Mouse (Mus musculus) MEL (cell line): ENCODE measurements around the gene Nsg1. TPM values are rescaled to one million over a fixed set of nuclear protein-coding genes. Genes with fewer than 3 reads are reported as not detected.
A peak's percentile ranks its signal among the peaks of the same experiment; 100 is the strongest.

Experiments used
- DNase-seq: peaks from one replicate; pipeline ENCODE4 v3.0.0; 2011; ENCODE audit warnings: low read depth, low spot score
- H3K27ac ChIP-seq: 2 replicates; pipeline ENCODE4 v1.5.1; 2012; ENCODE audit warnings: low read depth, mild to moderate bottlenecking, control low read depth, low read length, moderate library complexity; ENCODE audit not compliant: control insufficient read depth
- H3K27me3 ChIP-seq, 2 experiments: fragments of 150-350 bp in 1 of 2; sonication (generic) in 1 of 2; 2 replicates each; pipeline ENCODE4 v1.6.1; 2012; ENCODE audit warnings: low read length in 2 of 2, mild to moderate bottlenecking in 2 of 2, improper control_type of control experiment in 1 of 2, moderate library complexity in 1 of 2; ENCODE audit not compliant: insufficient read depth in 2 of 2, control insufficient read depth in 1 of 2
- H3K36me3 ChIP-seq, 2 experiments: 2 replicates each; pipeline ENCODE4 v1.6.1; 2012 to 2014; ENCODE audit warnings: low read length in 2 of 2, improper control_type of control experiment in 1 of 2, inconsistent platforms in 1 of 2, mild to moderate bottlenecking in 1 of 2; ENCODE audit not compliant: insufficient read depth in 2 of 2, control insufficient read depth in 1 of 2
- H3K4me1 ChIP-seq, 2 experiments: fragments of 150-350 bp in 1 of 2; sonication (generic) in 1 of 2; 2 replicates each; pipeline ENCODE4 v1.6.1; 2012; ENCODE audit warnings: low read length in 2 of 2, improper control_type of control experiment in 1 of 2, mild to moderate bottlenecking in 1 of 2; ENCODE audit not compliant: insufficient read depth in 2 of 2, control insufficient read depth in 1 of 2
- H3K4me3 ChIP-seq, 2 experiments: fragments of 150-350 bp in 1 of 2; sonication (generic) in 1 of 2; 2 replicates each; pipeline ENCODE4 v1.5.1; 2012; ENCODE audit warnings: low read depth in 2 of 2, low read length in 2 of 2, mild to moderate bottlenecking in 2 of 2, moderate library complexity in 2 of 2, control low read depth in 1 of 2, improper control_type of control experiment in 1 of 2; ENCODE audit not compliant: control insufficient read depth in 1 of 2, insufficient read depth in 1 of 2
- H3K79me2 ChIP-seq: 2 replicates; pipeline ENCODE4 v1.6.1; 2012; ENCODE audit warnings: mild to moderate bottlenecking, low read length, moderate library complexity; ENCODE audit not compliant: control insufficient read depth, poor library complexity, insufficient read depth
- H3K9ac ChIP-seq: 2 replicates; pipeline ENCODE4 v1.6.1; 2012; ENCODE audit warnings: low read depth, mild to moderate bottlenecking, control low read depth, low read length, moderate library complexity; ENCODE audit not compliant: control insufficient read depth, poor library complexity, severe bottlenecking
- H3K9me3 ChIP-seq: fragments of 150-350 bp; sonication (generic); replicated peaks from 2 replicates; pipeline ENCODE4 v1.6.1; 2012; ENCODE audit warnings: mild to moderate bottlenecking, low read length, improper control_type of control experiment, moderate library complexity; ENCODE audit not compliant: insufficient read depth
- BHLHE40 ChIP-seq: IDR thresholded peaks from 2 replicates; pipeline ENCODE4 v1.6.1; 2012; ENCODE audit warnings: low read depth, mild to moderate bottlenecking, inconsistent platforms, low read length, improper control_type of control experiment, borderline replicate concordance
- CHD1 ChIP-seq: IDR thresholded peaks from 2 replicates; pipeline ENCODE4 v1.6.1; 2012; ENCODE audit warnings: low read depth, mild to moderate bottlenecking, inconsistent platforms, low read length, improper control_type of control experiment
- CHD2 ChIP-seq: IDR thresholded peaks from 2 replicates; pipeline ENCODE4 v1.6.1; 2011; ENCODE audit warnings: low read length, improper control_type of control experiment
- CTCF ChIP-seq, 3 experiments: IDR thresholded peaks in 2 of 3; conservative IDR thresholded peaks in 1 of 3; 2 replicates each; pipeline ENCODE4 v1.5.1; 2011 to 2012; ENCODE audit warnings: low read length in 3 of 3, low read depth in 2 of 3, mild to moderate bottlenecking in 2 of 3, improper control_type of control experiment in 1 of 3, inconsistent platforms in 1 of 3, mixed read lengths in 1 of 3, moderate library complexity in 1 of 3; ENCODE audit not compliant: control insufficient read depth in 1 of 3, insufficient read depth in 1 of 3, poor library complexity in 1 of 3, severe bottlenecking in 1 of 3
- ELF1 ChIP-seq: IDR thresholded peaks from 2 replicates; pipeline ENCODE4 v1.6.1; 2014; ENCODE audit warnings: low read depth, mild to moderate bottlenecking, inconsistent platforms, low read length, improper control_type of control experiment, moderate library complexity
- EP300 ChIP-seq, 2 experiments: IDR thresholded peaks; 2 replicates each; pipeline ENCODE4 v1.6.1; 2011; ENCODE audit warnings: improper control_type of control experiment in 2 of 2, low read length in 2 of 2, low read depth in 1 of 2, mild to moderate bottlenecking in 1 of 2
- JUND ChIP-seq: IDR thresholded peaks from 2 replicates; pipeline ENCODE4 v1.6.1; 2011; ENCODE audit warnings: low read depth, mild to moderate bottlenecking, improper control_type of control experiment, low read length
- KAT2A ChIP-seq: conservative IDR thresholded peaks from 2 replicates; pipeline ENCODE4 v1.6.1; 2012; ENCODE audit warnings: low read depth, low read length, improper control_type of control experiment, inconsistent platforms
- MAFK ChIP-seq: IDR thresholded peaks from 2 replicates; pipeline ENCODE4 v1.6.1; 2011; ENCODE audit warnings: low read depth, mild to moderate bottlenecking, low read length, improper control_type of control experiment, borderline replicate concordance
- MAZ ChIP-seq: IDR thresholded peaks from 2 replicates; pipeline ENCODE4 v1.6.1; 2012; ENCODE audit warnings: low read depth, mild to moderate bottlenecking, inconsistent platforms, low read length, improper control_type of control experiment
- NRF1 ChIP-seq: IDR thresholded peaks from 2 replicates; pipeline ENCODE4 v1.6.1; 2014; ENCODE audit warnings: low read depth, mild to moderate bottlenecking, inconsistent platforms, low read length, improper control_type of control experiment, moderate library complexity; ENCODE audit not compliant: poor library complexity, insufficient read depth, severe bottlenecking
- POLR2A ChIP-seq, 2 experiments: IDR thresholded peaks; 2 replicates each; pipeline ENCODE4 v1.6.1; 2011 to 2012; ENCODE audit warnings: low read length in 2 of 2, mild to moderate bottlenecking in 2 of 2, control low read depth in 1 of 2, improper control_type of control experiment in 1 of 2, low read depth in 1 of 2, moderate library complexity in 1 of 2; ENCODE audit not compliant: control insufficient read depth in 1 of 2, insufficient read depth in 1 of 2, poor library complexity in 1 of 2
- RAD21 ChIP-seq: IDR thresholded peaks from 2 replicates; pipeline ENCODE4 v1.6.1; 2011; ENCODE audit warnings: mild to moderate bottlenecking, low read depth, low read length, improper control_type of control experiment
- RCOR1 ChIP-seq: IDR thresholded peaks from 2 replicates; pipeline ENCODE4 v1.6.1; 2012; ENCODE audit warnings: low read depth, mild to moderate bottlenecking, inconsistent platforms, low read length, improper control_type of control experiment
- SIN3A ChIP-seq: IDR thresholded peaks from 2 replicates; pipeline ENCODE4 v1.6.1; 2012; ENCODE audit warnings: low read length, improper control_type of control experiment, inconsistent platforms
- SMC3 ChIP-seq: IDR thresholded peaks from 2 replicates; pipeline ENCODE4 v1.6.1; 2011; ENCODE audit warnings: low read depth, low read length, improper control_type of control experiment
- TAL1 ChIP-seq: IDR thresholded peaks from 2 replicates; pipeline ENCODE4 v1.6.1; 2012; ENCODE audit warnings: mild to moderate bottlenecking, inconsistent platforms, low read length, moderate library complexity, mixed read lengths
- UBTF ChIP-seq: IDR thresholded peaks from 2 replicates; pipeline ENCODE4 v1.6.1; 2012; ENCODE audit warnings: low read depth, mild to moderate bottlenecking, inconsistent platforms, low read length, improper control_type of control experiment, moderate library complexity, borderline replicate concordance; ENCODE audit not compliant: insufficient read depth
- USF2 ChIP-seq, 2 experiments: IDR thresholded peaks; 2 replicates each; pipeline ENCODE4 v1.6.1; 2011 to 2012; ENCODE audit warnings: improper control_type of control experiment in 2 of 2, low read length in 2 of 2, borderline replicate concordance in 1 of 2, inconsistent platforms in 1 of 2, low read depth in 1 of 2, mild to moderate bottlenecking in 1 of 2; ENCODE audit not compliant: insufficient read depth in 1 of 2
- ZC3H11A ChIP-seq: IDR thresholded peaks from 2 replicates; pipeline ENCODE4 v1.6.1; 2012; ENCODE audit warnings: low read depth, mild to moderate bottlenecking, inconsistent platforms, low read length, improper control_type of control experiment
- ZKSCAN1 ChIP-seq: IDR thresholded peaks from 2 replicates; pipeline ENCODE4 v1.6.1; 2012; ENCODE audit warnings: low read depth, mild to moderate bottlenecking, inconsistent platforms, low read length, improper control_type of control experiment, moderate library complexity
- ZNF384 ChIP-seq: IDR thresholded peaks from 2 replicates; pipeline ENCODE4 v1.6.1; 2012; ENCODE audit warnings: low read depth, mild to moderate bottlenecking, inconsistent platforms, low read length, improper control_type of control experiment
- polyA plus RNA-seq, 2 experiments: library from polyadenylated mRNA; stranded (reverse) in 1 of 2; unstranded in 1 of 2; fragments of >175 nt in 1 of 2; fragments of >200 nt in 1 of 2; gene quantifications; 2 replicates each; pipeline versions ENCODE4 v1.2.1 to v1.2.4; 2012; ENCODE audit warnings: low replicate concordance in 2 of 2, low read depth in 1 of 2; ENCODE audit not compliant: insufficient read length in 2 of 2, insufficient read depth in 1 of 2, missing spikeins in 1 of 2
- total RNA-seq: library from RNA; depleted of rRNA; stranded (reverse); fragments of 300-350 nt; gene quantifications from 2 replicates; pipeline ENCODE4 v1.2.3, GENCODE M21; 2012

The Nsg1 gene
- total and polyA plus RNA-seq, 3 experiments, result 0.12 to 0.18 TPM; not detected in 1

GRCm38 (mm10) chr5:38097501-38098093, 62.1 kb downstream of the Nsg1 start:
- Histone ChIP-seq H3K9me3 (no peaks in the 10 kb centered on the region), H3K27me3 (no peaks in the 10 kb centered on the region), H3K4me1 (no peaks in the 10 kb centered on the region), H3K79me2 (no peaks in the 10 kb centered on the region), H3K9ac (no peak overlapping the region), H3K36me3 (no peaks in the 10 kb centered on the region; a peak in 1 of 4 replicates), H3K27ac (no peak overlapping the region), H3K4me3 (no peak overlapping the region)
- TF ChIP-seq ZKSCAN1 (no peak), SMC3 (peak; percentile 46), MAFK (no peak), SIN3A (no peak), USF2 (IDR thresholded peaks at IDR 0.05; ENCODE audit: borderline replicate concordance in 1 of 2, insufficient read depth in 1 of 2, low read depth in 1 of 2, low read length in 2 of 2) (no peak), ZNF384 (no peak), EP300 (IDR thresholded peaks at IDR 0.05; ENCODE audit: low read depth in 1 of 2, low read length in 2 of 2) (no peak), CTCF (IDR thresholded peaks at IDR 0.05 in 2 of 3, conservative IDR thresholded peaks at IDR 0.05 in 1 of 3; ENCODE audit: control insufficient read depth in 1 of 3, insufficient read depth in 1 of 3, low read depth in 2 of 3, low read length in 3 of 3, poor library complexity in 1 of 3, severe bottlenecking in 1 of 3) (peak in 2 of 3 experiments; percentile 30 to 61; a peak in 3 of 6 replicates), UBTF (no peak), CHD1 (no peak), RCOR1 (no peak), ELF1 (no peak), ZC3H11A (no peak), JUND (no peak), MAZ (no peak), POLR2A (IDR thresholded peaks at IDR 0.05; ENCODE audit: control insufficient read depth in 1 of 2, insufficient read depth in 1 of 2, low read depth in 1 of 2, low read length in 2 of 2, poor library complexity in 1 of 2) (no peak), KAT2A (no peak), RAD21 (peak; percentile 23), NRF1 (no peak), BHLHE40 (no peak), CHD2 (no peak), TAL1 (no peak)
- DNase-seq, result peak; percentile 30
